Comparison of ENCODE assay signal across 15 mouse cellular contexts in the genomic region with DNA sequence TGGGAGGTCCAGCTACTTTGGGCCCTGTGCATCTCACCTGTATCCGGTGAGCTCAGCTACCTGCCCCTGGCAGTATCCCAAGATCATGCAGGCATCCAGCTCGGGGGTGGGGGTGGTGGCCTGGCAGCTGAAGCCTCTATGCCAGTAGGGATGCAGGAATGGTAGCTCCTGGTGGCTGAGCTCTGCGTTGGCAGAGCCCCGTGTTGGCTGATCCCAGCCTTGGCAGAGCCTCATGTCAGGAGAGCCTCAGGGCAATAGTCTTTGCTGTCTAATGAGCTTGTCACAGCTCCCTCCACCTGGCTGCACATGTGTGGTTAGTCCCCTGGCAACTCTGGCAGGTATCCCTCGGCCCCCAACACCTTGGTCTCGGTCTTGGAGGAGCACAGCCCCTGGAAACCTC.
DNase-seq lines count a peak whose midpoint lies in the region; ATAC-seq and TF ChIP-seq lines count a peak whose summit lies in the region.
"Had no signal": no experiment of that assay in that cellular context is flagged by ENCODE, and none has a peak within 500 bp of the region (broad histone marks: within the 10 kb centered on the region; RNA-seq: fewer than 3 reads in every experiment).

No protein-coding gene starts in this region.

- WGBS in forebrain, embryonic 14.5 days: 50% methylated on average over 6 of the region's 6 CpGs
- WGBS in forebrain, embryonic 12.5 days: 76% methylated on average over 6 of the region's 6 CpGs
- WGBS in cerebellum, adult 2 months: 7% methylated on average over 6 of the region's 6 CpGs
- 82% methylated on average over 6 of the region's 6 CpGs for WGBS in hindbrain, embryonic 10.5 days
- 81% methylated on average over 6 of the region's 6 CpGs for WGBS in midbrain, embryonic 12.5 days
- 70% methylated on average over 6 of the region's 6 CpGs for WGBS in intestine, embryonic 16.5 days

- no peaks in the 10 kb centered on the region for H3K27me3 ChIP-seq in forebrain, embryonic 14.5 days (replicated peaks; ENCODE audit: control insufficient read depth, insufficient read depth, low read length)
- H3K27me3 ChIP-seq in forebrain, embryonic 12.5 days: peaks cover 37% of the 10 kb centered on the region
- peaks cover 2% of the 10 kb centered on the region; the same call in 1 of the 2 replicates for H3K27me3 ChIP-seq in cerebellum, adult 2 months (ENCODE audit: control insufficient read depth, insufficient read depth, low read length)
- peaks cover 82% of the 10 kb centered on the region for H3K27me3 ChIP-seq in hindbrain, embryonic 10.5 days (ENCODE audit: insufficient read depth, poor library complexity, severe bottlenecking)
- peaks cover 57% of the 10 kb centered on the region for H3K27me3 ChIP-seq in midbrain, embryonic 12.5 days
- no peaks in the 10 kb centered on the region for H3K27me3 ChIP-seq in intestine, embryonic 16.5 days (replicated peaks; ENCODE audit: control insufficient read depth, insufficient read depth, low read length)

- H3K9ac ChIP-seq in forebrain, embryonic 14.5 days (ENCODE audit: low read length): no peak overlapping the region
- no peak overlapping the region for H3K9ac ChIP-seq in forebrain, embryonic 12.5 days
- no peak overlapping the region for H3K9ac ChIP-seq in midbrain, embryonic 12.5 days (replicated peaks)
- H3K9ac ChIP-seq in intestine, embryonic 16.5 days (ENCODE audit: low read depth, low read length): no peak overlapping the region
- H3K9ac ChIP-seq: heart, embryonic 12.5 days; kidney, embryonic 15.5 days had no signal

- TF ChIP-seq POLR2A in cerebellum, adult 2 months (IDR thresholded peaks at IDR 0.05; ENCODE audit: borderline replicate concordance, insufficient read depth, low read length): no peak

- no peak overlapping the region for H3K4me2 ChIP-seq in forebrain, embryonic 14.5 days (ENCODE audit: low read length)
- no peak overlapping the region for H3K4me2 ChIP-seq in forebrain, embryonic 12.5 days
- no peak overlapping the region for H3K4me2 ChIP-seq in midbrain, embryonic 12.5 days (replicated peaks)
- no peak overlapping the region for H3K4me2 ChIP-seq in intestine, embryonic 16.5 days (ENCODE audit: low read depth, low read length)
- H3K4me2 ChIP-seq: heart, embryonic 12.5 days; kidney, embryonic 15.5 days had no signal

- no peaks in the 10 kb centered on the region for H3K9me3 ChIP-seq in forebrain, embryonic 14.5 days (replicated peaks; ENCODE audit: control insufficient read depth, low read length)
- no peaks in the 10 kb centered on the region for H3K9me3 ChIP-seq in forebrain, embryonic 12.5 days
- H3K9me3 ChIP-seq in hindbrain, embryonic 10.5 days: no peaks in the 10 kb centered on the region
- H3K9me3 ChIP-seq in midbrain, embryonic 12.5 days: no peaks in the 10 kb centered on the region
- no peaks in the 10 kb centered on the region for H3K9me3 ChIP-seq in intestine, embryonic 16.5 days (ENCODE audit: control insufficient read depth, low read length)
- H3K9me3 ChIP-seq: G1E; heart, embryonic 12.5 days; kidney, embryonic 15.5 days; megakaryocyte, embryonic 14.5 days had no signal

- peak; percentile 3; the same call in 1 of the 2 replicates for TF ChIP-seq CTCF in cerebellum, adult 2 months (IDR thresholded peaks at IDR 0.05; ENCODE audit: borderline replicate concordance, insufficient read depth, low read depth, low read length)

- H3K27ac ChIP-seq in forebrain, embryonic 14.5 days (ENCODE audit: low read depth, low read length): no peak overlapping the region
- no peak overlapping the region for H3K27ac ChIP-seq in forebrain, embryonic 12.5 days
- no peak overlapping the region for H3K27ac ChIP-seq in cerebellum, adult 2 months (ENCODE audit: insufficient read depth, low read length)
- H3K27ac ChIP-seq in hindbrain, embryonic 10.5 days: peak overlapping the region; percentile 17
- H3K27ac ChIP-seq in midbrain, embryonic 12.5 days (replicated peaks): peak overlapping the region; percentile 35; the same call in 1 of the 2 replicates
- no peak overlapping the region for H3K27ac ChIP-seq in intestine, embryonic 16.5 days (ENCODE audit: low read length)
- H3K27ac ChIP-seq: kidney, embryonic 15.5 days had no signal

- no peaks in the 10 kb centered on the region for H3K36me3 ChIP-seq in forebrain, embryonic 14.5 days (ENCODE audit: control insufficient read depth, insufficient read depth, low read length)
- no peaks in the 10 kb centered on the region for H3K36me3 ChIP-seq in forebrain, embryonic 12.5 days (replicated peaks)
- no peaks in the 10 kb centered on the region for H3K36me3 ChIP-seq in hindbrain, embryonic 10.5 days
- H3K36me3 ChIP-seq in midbrain, embryonic 12.5 days: no peaks in the 10 kb centered on the region
- H3K36me3 ChIP-seq in intestine, embryonic 16.5 days (ENCODE audit: control insufficient read depth, insufficient read depth, low read length): no peaks in the 10 kb centered on the region
- H3K36me3 ChIP-seq: G1E; heart, embryonic 12.5 days; kidney, embryonic 15.5 days had no signal

- peak; percentile 32; the same call in 1 of the 2 replicates for ATAC-seq in forebrain, embryonic 14.5 days
- no peak for ATAC-seq in forebrain, embryonic 12.5 days (ENCODE audit: low FRiP score)
- ATAC-seq in midbrain, embryonic 12.5 days (ENCODE audit: low FRiP score, low read depth): no peak
- no peak for ATAC-seq in intestine, embryonic 16.5 days

- DNase-seq in forebrain, embryonic 14.5 days (ENCODE audit: low spot score): peak; percentile 56
- DNase-seq in cerebellum, adult 2 months: peak; percentile 27 to 46
- DNase-seq in hindbrain, embryonic 10.5 days (ENCODE audit: low spot score): no peak
- no peak for DNase-seq in lung, postnatal 14 days
- DNase-seq in lung, postnatal 4 days: no peak
- DNase-seq: gastrocnemius, postnatal 36 days; layer of hippocampus, adult 9-11 months; thymus, postnatal 36 days had no signal

- peaks cover 13% of the 10 kb centered on the region for H3K4me1 ChIP-seq in forebrain, embryonic 14.5 days (ENCODE audit: control insufficient read depth, insufficient read depth, low read length)
- peaks cover 39% of the 10 kb centered on the region for H3K4me1 ChIP-seq in forebrain, embryonic 12.5 days
- peaks cover 13% of the 10 kb centered on the region for H3K4me1 ChIP-seq in cerebellum, adult 2 months (ENCODE audit: control insufficient read depth, insufficient read depth, low read length)
- H3K4me1 ChIP-seq in hindbrain, embryonic 10.5 days (replicated peaks): peaks cover 55% of the 10 kb centered on the region
- H3K4me1 ChIP-seq in midbrain, embryonic 12.5 days: peaks cover 40% of the 10 kb centered on the region
- H3K4me1 ChIP-seq in intestine, embryonic 16.5 days (ENCODE audit: control insufficient read depth, insufficient read depth, low read length): no peaks in the 10 kb centered on the region
- H3K4me1 ChIP-seq: megakaryocyte, embryonic 14.5 days had no signal

- H3K4me3 ChIP-seq in forebrain, embryonic 14.5 days (ENCODE audit: low read depth, low read length): no peak overlapping the region
- H3K4me3 ChIP-seq in forebrain, embryonic 12.5 days (replicated peaks): no peak overlapping the region
- no peak overlapping the region for H3K4me3 ChIP-seq in cerebellum, adult 2 months (replicated peaks; ENCODE audit: insufficient read depth, low read depth, low read length)
- H3K4me3 ChIP-seq in hindbrain, embryonic 10.5 days: no peak overlapping the region
- no peak overlapping the region for H3K4me3 ChIP-seq in midbrain, embryonic 12.5 days
- no peak overlapping the region for H3K4me3 ChIP-seq in intestine, embryonic 16.5 days (ENCODE audit: low read length)
- H3K4me3 ChIP-seq: heart, embryonic 12.5 days; kidney, embryonic 15.5 days; megakaryocyte, embryonic 14.5 days had no signal

Comparison
In these comparisons a context has a peak if more than half of its experiments do, and no peak if none do; other contexts are left out.
1. DNase-seq: peak in forebrain, embryonic 14.5 days (single experiment) and cerebellum, adult 2 months (2 of 2); none in hindbrain, embryonic 10.5 days (single experiment), lung, postnatal 14 days (single experiment) and lung, postnatal 4 days (0 of 2).
2. H3K27ac ChIP-seq: peak in hindbrain, embryonic 10.5 days (single experiment) and midbrain, embryonic 12.5 days (single experiment); none in forebrain, embryonic 14.5 days (single experiment), forebrain, embryonic 12.5 days (single experiment), cerebellum, adult 2 months (single experiment) and intestine, embryonic 16.5 days (single experiment).